Mouse (Mus musculus) heart, postnatal 0 days (tissue): ENCODE measurements around the gene Eif5.

Source experiments
- CTCF ChIP-seq: IDR thresholded peaks from 2 replicates; pipeline ENCODE4 v1.5.1; 2016; ENCODE audit warnings: antibody characterized with exemption, control low read depth, low read depth
- EP300 ChIP-seq: IDR thresholded peaks from 2 replicates; pipeline ENCODE4 v1.6.1; 2016; ENCODE audit warnings: antibody characterized with exemption, low read depth

GRCm38 (mm10) chr12:111536746-111537145 is 1.1 kb upstream of the Eif5 start:
- TF ChIP-seq CTCF (no peak), EP300 (no peak)
